Mouse (Mus musculus) liver, embryonic 16.5 days (tissue): ENCODE data around the gene Irak2. TPM values are rescaled to one million over a fixed set of nuclear protein-coding genes. Genes with fewer than 3 reads are reported as not detected.

Experiments used
- ATAC-seq: fragments of 200-750 bp; cut with Nextera tagmentation; 2 replicates; pipeline ENCODE4 v1.8.0; 2017; ENCODE audit warnings: low read depth, mild to moderate bottlenecking, moderate number of reproducible peaks, moderate library complexity
- H3K27ac ChIP-seq: fragments of 300-500 bp; sonication (generic); 2 replicates; pipeline ENCODE4 v1.5.1; 2014; ENCODE audit warnings: mild to moderate bottlenecking, low read length
- H3K27me3 ChIP-seq: fragments of 300-500 bp; sonication (generic); 2 replicates; pipeline ENCODE4 v1.6.1; 2014; ENCODE audit warnings: low read depth, low read length, mixed read lengths; ENCODE audit not compliant: control insufficient read depth, insufficient read depth
- H3K36me3 ChIP-seq: fragments of 300-500 bp; sonication (generic); 2 replicates; pipeline ENCODE4 v1.6.1; 2014; ENCODE audit warnings: mild to moderate bottlenecking; ENCODE audit not compliant: control insufficient read depth, insufficient read depth
- H3K4me1 ChIP-seq: fragments of 300-500 bp; sonication (generic); 2 replicates; pipeline ENCODE4 v1.6.1; 2014; ENCODE audit warnings: low read depth, low read length, mixed read lengths; ENCODE audit not compliant: control insufficient read depth
- H3K4me2 ChIP-seq: fragments of 300-500 bp; sonication (generic); 2 replicates; pipeline ENCODE4 v1.6.1; 2014; ENCODE audit warnings: low read depth, low read length, mixed read lengths
- H3K4me3 ChIP-seq: fragments of 300-500 bp; sonication (generic); 2 replicates; pipeline ENCODE4 v1.5.1; 2014; ENCODE audit warnings: low read depth, mild to moderate bottlenecking, low read length
- H3K9ac ChIP-seq: fragments of 300-500 bp; sonication (generic); 2 replicates; pipeline ENCODE4 v1.6.1; 2014; ENCODE audit warnings: low read depth, low read length
- H3K9me3 ChIP-seq: fragments of 300-500 bp; sonication (generic); replicated peaks from 2 replicates; pipeline ENCODE4 v1.6.1; 2016; ENCODE audit warnings: low read length; ENCODE audit not compliant: control insufficient read depth
- WGBS: fragments of 180-500 bp; shearing (Covaris S2); extraction: QIAGEN DNeasy Blood & Tissue Kit; methylation state at CpG from one replicate; pipeline ENCODE4 v1.1.7; 2014; ENCODE audit not compliant: insufficient replicate concordance; 5-methylcytosine and 5-hydroxymethylcytosine counted together
- polyA plus RNA-seq: library from polyadenylated mRNA; unstranded; fragments of >200 nt; fragmentation: Nextera tagmentation; extraction: Ambion mirVana; gene quantifications from 2 replicates; pipeline ENCODE4 v1.2.1, GENCODE M21; 2015

Irak2 gene
- polyA plus RNA-seq, 1 experiment from 2014 or later: 13.2 TPM

GRCm38 (mm10) chr6:113714797-113715196 lies 76.5 kb downstream of the Irak2 start:
- Histone ChIP-seq H3K36me3 (peaks cover 65% of the 10 kb centered on the region), H3K27ac (no peak overlapping the region), H3K27me3 (no peaks in the 10 kb centered on the region), H3K4me3 (no peak overlapping the region), H3K4me2 (no peak overlapping the region), H3K4me1 (peaks cover 10% of the 10 kb centered on the region), H3K9ac (no peak overlapping the region), H3K9me3 (no peaks in the 10 kb centered on the region)
- ATAC-seq: no peak
- 39% methylated on average over 1 of the region's 1 CpGs for WGBS

DNA sequence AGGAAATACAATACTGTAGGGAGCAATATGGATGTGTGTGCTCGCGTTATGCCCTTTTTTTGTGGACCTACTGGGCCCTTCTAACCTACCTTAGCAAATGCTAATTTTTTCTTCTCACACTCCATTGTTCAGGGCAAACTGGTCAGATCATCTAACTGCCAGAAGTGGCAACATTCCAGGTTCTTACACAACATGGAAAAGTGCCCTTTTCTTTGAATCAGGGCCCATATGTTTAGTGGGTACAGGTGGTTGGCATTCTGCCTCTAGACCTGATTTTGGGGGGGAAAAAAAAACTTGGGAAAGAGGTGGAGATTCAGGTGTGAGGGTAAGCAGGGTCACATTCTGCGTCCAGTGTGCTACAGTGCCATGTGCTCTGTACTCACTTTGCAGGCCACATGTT lies 79.3 kb downstream of the Irak2 start:
- no peak overlapping the region for H3K27ac ChIP-seq
- H3K4me1 ChIP-seq: peaks cover 18% of the 10 kb centered on the region
- H3K27me3 ChIP-seq: no peaks in the 10 kb centered on the region
- H3K9ac ChIP-seq: no peak overlapping the region
- WGBS: 77% methylated on average over 3 of the region's 3 CpGs
- ATAC-seq: no peak
- no peak overlapping the region for H3K4me2 ChIP-seq
- H3K9me3 ChIP-seq: no peaks in the 10 kb centered on the region
- peaks cover 40% of the 10 kb centered on the region for H3K36me3 ChIP-seq
- no peak overlapping the region for H3K4me3 ChIP-seq

DNA sequence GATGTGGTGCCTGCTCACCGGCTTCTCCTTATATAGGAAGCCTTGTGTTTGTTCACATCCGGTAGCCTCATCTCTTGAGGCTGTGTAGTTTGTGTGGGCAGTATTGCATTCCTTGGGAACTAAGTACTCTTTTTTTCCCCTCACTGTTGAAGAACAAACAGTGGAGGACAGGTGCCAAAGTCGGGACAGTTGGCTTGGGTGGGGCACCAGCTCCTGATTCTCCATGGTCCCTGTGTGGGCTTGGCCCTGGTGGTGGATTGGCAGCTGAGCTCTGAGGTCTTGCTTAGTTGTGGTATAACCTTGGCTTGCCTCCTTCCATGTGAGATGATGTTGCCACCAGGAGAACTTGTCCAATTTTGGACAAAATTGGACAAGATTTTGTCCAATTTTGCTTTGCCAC lies 81.6 kb downstream of the Irak2 start, which contains the start of gene Ghrl:
TSS of gene Ghrl (minus strand) at position 3 of the 400 bp plus-strand sequence.
- no peaks in the 10 kb centered on the region for H3K9me3 ChIP-seq
- H3K4me1 ChIP-seq: peaks cover 10% of the 10 kb centered on the region
- no peak within 1 kb of the TSS for H3K4me2 ChIP-seq
- H3K27me3 ChIP-seq: no peaks in the 10 kb centered on the region
- peaks cover 30% of the 10 kb centered on the region for H3K36me3 ChIP-seq
- H3K27ac ChIP-seq: peak within 1 kb of the TSS; percentile 59
- ATAC-seq: no peak
- H3K4me3 ChIP-seq: no peak within 1 kb of the TSS
- no peak within 1 kb of the TSS for H3K9ac ChIP-seq
- WGBS: 72% methylated on average over 3 of the region's 3 CpGs

DNA sequence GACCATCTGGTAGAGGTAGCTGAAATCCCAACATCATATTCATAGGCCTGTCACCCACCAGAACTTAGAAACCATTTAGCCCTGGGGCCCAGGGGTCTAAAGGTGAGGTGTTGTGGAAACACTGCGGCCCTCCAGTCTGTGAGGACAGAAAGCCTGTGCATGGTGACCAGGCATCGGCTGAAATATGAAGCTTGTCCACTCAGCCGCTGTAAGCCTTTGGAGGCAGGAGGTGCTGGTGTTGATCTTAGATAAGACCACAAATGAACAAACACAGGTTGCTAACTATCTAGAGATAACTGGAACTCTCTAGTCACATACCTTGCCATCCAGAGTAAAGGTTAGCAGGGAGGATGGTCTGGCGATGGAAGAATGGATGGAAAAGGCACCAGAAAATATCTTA lies 82.8 kb downstream of the Irak2 start:
- Histone ChIP-seq H3K36me3 (peaks cover 27% of the 10 kb centered on the region), H3K27ac (peak overlapping the region; percentile 59)
- WGBS: 69% methylated on average over 4 of the region's 4 CpGs

GRCm38 (mm10) chr6:113728181-113728580 lies 89.9 kb downstream of the Irak2 start:
- Histone ChIP-seq H3K4me3 (no peak overlapping the region), H3K27ac (no peak overlapping the region), H3K27me3 (no peaks in the 10 kb centered on the region), H3K9ac (no peak overlapping the region), H3K36me3 (peaks cover 61% of the 10 kb centered on the region), H3K4me2 (no peak overlapping the region), H3K9me3 (no peaks in the 10 kb centered on the region), H3K4me1 (no peaks in the 10 kb centered on the region)
- WGBS: 71% methylated on average over 7 of the region's 7 CpGs
- no peak for ATAC-seq

More for the DNA sequence above, 82.8 kb downstream of the Irak2 start:
- Histone ChIP-seq H3K4me3 (no peak overlapping the region), H3K9ac (no peak overlapping the region), H3K9me3 (no peaks in the 10 kb centered on the region), H3K4me2 (no peak overlapping the region), H3K4me1 (peaks cover 10% of the 10 kb centered on the region), H3K27me3 (no peaks in the 10 kb centered on the region)
- peak; percentile 81 for ATAC-seq

- no peaks in the 10 kb centered on the region for H3K9me3 ChIP-seq
- no peak overlapping the region for H3K4me3 ChIP-seq
- no peaks in the 10 kb centered on the region for H3K27me3 ChIP-seq
- no peak overlapping the region for H3K27ac ChIP-seq
- no peaks in the 10 kb centered on the region for H3K4me1 ChIP-seq
- 77% methylated on average over 3 of the region's 3 CpGs for WGBS
- no peak overlapping the region for H3K9ac ChIP-seq
- H3K36me3 ChIP-seq: peaks cover 65% of the 10 kb centered on the region
- ATAC-seq: no peak
- no peak overlapping the region for H3K4me2 ChIP-seq
Observed at GRCm38 (mm10) chr6:113731296-113731695, 93.0 kb downstream of the Irak2 start.

DNA sequence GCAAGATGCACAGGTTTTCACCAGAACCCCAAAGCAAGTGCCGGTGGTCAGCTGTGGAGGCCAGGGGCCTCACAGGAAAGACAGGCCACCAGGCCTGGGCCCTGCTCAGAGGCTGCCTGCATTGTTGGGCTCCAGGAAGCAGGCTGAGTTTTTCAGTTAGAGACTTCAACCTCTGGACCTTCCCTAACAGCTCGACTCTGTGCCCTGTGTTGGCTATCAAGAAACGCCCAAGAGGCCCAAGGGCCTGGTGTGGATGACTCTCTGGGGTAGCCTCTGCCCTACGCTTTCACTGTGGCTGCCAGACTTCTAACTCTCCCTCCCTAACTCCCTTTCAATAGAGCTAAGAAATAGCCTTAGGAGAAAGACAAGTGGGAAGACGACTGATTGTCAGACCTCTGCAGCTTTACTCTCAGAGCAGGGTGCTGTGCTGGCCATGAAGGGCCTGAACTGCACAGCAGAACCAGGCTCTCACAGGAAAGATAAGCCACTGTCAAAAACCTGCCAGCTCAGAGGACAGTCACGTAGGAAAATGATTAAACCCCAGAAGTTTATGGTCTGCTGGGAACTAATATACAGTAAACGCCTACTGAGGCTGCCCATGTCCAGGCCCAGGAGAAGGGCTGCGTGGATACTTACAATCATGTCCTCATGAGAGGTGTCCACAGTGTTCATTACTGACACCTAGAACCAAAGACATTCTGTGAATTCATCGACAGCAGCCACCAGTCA lies 99.2 kb downstream of the Irak2 start:
- Histone ChIP-seq H3K27ac (no peak overlapping the region), H3K9me3 (no peaks in the 10 kb centered on the region), H3K36me3 (peaks cover 20% of the 10 kb centered on the region), H3K27me3 (no peaks in the 10 kb centered on the region), H3K9ac (no peak overlapping the region), H3K4me1 (peaks cover 12% of the 10 kb centered on the region), H3K4me3 (no peak overlapping the region), H3K4me2 (no peak overlapping the region)
- 74% methylated on average over 9 of the region's 9 CpGs for WGBS
- ATAC-seq: no peak

- H3K27ac ChIP-seq: peak within 1 kb of the TSS; percentile 33; the same call in 1 of the 2 replicates
- peak; percentile 82 for ATAC-seq
- WGBS: 5% methylated on average over 41 of the region's 41 CpGs
- H3K27me3 ChIP-seq: no peaks in the 10 kb centered on the region
- H3K9ac ChIP-seq: peak within 1 kb of the TSS; percentile 86
- peaks cover 12% of the 10 kb centered on the region for H3K4me1 ChIP-seq
- peaks cover 7% of the 10 kb centered on the region for H3K36me3 ChIP-seq
- H3K4me2 ChIP-seq: peak within 1 kb of the TSS; percentile 63
- no peaks in the 10 kb centered on the region for H3K9me3 ChIP-seq
- peak within 1 kb of the TSS; percentile 85 for H3K4me3 ChIP-seq
Observed at GRCm38 (mm10) chr6:113740236-113741217, 102.3 kb downstream of the Irak2 start, which contains the start of gene Sec13. Gene Sec13 (minus strand): TSS chr6:113740743.
